Mouse (Mus musculus): Measurements from ENCODE around the gene Mesd.
"Not testable (repeated sequence)": the region's sequence is repeated elsewhere in the genome, so short reads cannot be mapped to it uniquely, and the experiment has no call there.

The Mesd gene

GRCm38 (mm10) chr7:83878676-83879448, 5.4 kb upstream of the Mesd start:
- peak; percentile 96 for DNase-seq (ENCODE audit: low read depth, low spot score)

DNA sequence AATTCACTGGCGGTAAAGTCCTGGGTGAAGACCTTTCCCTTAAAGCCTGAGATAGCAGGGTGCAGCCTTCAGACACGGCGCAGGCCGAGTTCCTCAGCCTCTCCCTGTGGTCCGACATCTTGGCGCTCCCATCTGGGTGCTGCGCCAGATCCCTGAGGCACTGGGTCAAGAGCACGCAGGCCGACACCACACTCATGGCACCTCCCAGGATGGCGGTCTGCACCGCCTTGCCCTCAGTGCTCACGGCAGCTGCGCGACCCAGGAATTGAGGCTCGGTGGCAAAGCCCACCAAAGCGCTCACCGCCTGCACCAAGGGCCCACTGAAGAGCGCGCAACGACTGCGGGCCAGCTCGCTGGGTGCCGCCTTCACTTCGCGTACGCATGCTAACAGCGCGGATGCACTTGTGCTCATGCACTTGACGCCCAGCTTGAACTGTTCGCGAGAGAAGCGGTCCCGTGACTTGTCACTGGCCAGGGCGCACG, 2.1 kb upstream of the Mesd start:
- DNase-seq (ENCODE audit: low read depth, low spot score): peak; percentile 76

DNA sequence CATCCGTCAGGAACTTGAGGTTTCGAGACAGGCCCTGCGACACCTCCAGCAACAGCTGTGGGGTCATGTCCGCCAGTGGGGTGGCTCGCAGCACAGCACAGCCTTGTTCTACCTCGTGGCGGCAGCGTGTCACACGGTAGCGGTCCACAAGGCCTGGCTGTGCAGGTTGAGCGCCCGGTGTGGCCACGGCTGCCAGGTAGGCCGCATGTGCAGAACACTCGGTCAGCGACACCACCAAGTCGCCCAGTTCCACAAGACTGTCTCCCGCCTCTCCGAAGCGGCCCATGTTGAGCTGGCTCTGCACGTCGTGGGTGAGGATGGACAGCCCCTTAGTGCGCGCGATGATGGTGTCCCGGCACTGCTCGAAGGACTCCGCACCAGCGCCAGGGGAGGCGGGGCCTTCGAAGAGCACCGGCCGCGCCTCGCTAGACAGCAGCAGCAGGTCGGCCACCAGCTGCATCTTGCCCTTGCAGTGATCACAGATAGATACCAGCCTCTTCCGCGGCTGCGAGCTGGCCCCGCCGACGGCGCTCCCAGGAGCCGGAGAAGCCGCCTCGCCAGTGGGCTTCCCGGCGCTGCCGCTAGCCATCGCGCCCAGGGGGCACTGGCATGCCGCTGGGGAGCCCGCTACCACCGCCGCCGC, 1.5 kb upstream of the Mesd start:
- peak; percentile 72 for DNase-seq (ENCODE audit: low read depth, low spot score)

DNA sequence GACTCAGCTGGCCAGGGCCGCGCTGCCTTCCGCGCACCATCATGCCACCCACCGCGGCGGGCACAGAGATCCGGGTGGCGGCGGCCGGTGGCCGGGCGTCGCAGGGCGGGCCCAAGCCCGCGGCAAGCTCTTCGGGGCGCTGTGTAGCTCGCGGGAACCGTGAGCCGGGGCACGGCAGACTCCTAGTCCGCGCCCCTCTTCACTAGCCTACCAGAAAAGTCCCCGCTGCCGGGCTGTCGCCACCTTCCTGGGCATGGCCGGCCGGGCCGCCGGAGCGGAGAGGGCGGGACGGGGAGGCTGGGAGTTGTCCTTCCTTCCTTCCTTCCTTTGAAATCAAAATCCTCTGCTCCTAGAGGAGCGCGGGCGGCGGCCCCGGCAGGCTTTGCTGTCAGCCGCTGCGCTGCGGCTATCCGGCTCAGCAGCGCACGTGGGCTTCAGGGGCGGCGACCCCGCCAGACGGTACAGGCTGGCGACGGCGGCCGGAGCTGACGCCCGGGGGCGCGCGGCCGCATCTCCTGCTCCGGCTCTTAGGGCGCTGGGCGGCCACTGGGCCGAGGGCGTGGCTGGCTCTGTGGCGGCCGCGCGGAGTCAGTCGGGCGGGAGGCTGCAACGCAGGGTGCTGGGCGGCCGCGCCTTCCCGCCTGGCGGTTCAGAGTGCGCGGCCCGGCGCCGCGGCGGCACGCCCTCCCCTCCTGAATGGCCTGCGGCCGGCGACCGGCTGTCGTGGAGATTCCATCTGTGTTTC, 818 bp upstream of the Mesd start:
- DNase-seq (ENCODE audit: low read depth, low spot score): peak; percentile 87

DNA sequence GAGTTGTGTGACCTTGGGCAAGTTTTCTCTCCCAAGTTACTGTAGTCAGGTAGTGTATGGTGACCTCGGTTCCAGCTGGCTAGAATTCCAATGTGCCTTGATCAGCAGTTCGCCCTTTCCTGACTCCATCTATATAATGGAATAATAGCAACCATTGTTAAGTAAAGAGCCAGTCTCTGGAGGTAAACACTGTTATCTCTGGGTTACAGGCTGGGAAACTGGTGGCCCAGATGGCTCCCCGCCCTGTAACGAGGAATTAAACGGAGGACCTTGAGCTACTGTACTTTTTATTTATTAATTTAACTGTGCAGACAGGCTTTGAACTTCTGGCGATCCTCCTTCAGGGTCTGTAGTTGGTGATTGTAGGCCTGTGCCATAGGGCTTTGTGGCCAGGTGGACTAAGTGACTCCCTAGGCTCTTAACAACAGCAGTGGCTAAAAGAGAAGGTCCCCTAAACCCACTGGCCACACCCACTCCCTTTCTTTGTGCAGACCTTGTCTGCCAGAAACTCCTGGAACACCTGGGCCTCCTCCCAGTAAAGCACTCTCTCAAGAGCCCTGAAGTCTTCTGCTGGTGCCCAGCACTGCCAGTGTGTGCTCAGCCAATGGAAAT, 761 bp downstream of the Mesd start:
- DNase-seq (ENCODE audit: low read depth, low spot score): peak; percentile 88

DNA sequence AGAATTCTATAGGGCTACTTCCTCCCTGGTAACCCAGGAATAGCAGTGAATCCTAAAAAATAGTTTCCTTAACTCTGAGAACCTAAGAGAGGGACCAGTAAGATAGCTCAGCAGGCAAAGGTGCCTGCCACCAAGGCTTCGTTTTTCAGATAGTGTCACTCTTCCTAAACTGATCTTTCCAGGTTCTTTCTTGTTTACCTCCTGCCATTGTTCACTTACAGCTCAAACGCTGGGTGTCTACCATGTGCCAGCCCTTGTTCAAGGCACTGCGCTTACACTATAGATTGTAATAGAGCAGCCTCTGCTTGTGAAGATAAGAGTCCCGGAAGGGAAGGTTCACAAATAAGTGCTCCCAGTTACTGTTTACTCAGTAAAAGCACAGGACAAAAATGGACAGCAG, 1.6 kb downstream of the Mesd start:
- no peak for DNase-seq (ENCODE audit: low read depth, low spot score)

- DNase-seq (ENCODE audit: low read depth, low spot score): peak; percentile 63
Measured at GRCm38 (mm10) chr7:83886366-83887129, 2.3 kb downstream of the Mesd start.

- DNase-seq (ENCODE audit: low read depth, low spot score): no peak
Measured at GRCm38 (mm10) chr7:83889383-83889782, 5.1 kb downstream of the Mesd start.

DNA sequence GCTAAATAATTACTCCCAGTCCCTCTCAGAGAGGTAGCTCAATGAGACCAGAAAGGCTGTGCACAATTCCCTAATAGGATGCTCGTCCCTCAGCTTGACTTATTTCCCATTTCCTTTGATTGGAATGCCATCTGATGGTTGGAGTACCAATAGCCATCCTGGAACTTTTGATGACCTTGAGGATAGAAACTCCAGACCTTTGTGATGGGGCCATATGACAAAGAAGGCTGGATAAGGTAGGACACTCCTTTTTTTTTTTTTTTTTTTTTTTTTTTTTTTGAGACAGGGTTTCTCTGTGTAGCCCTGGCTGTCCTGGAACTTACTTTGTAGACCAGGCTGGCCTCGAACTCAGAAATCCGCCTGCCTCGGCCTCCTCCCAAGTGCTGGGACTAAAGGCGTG, 5.7 kb downstream of the Mesd start:
- DNase-seq (ENCODE audit: low read depth, low spot score): not testable (repeated sequence)

DNA sequence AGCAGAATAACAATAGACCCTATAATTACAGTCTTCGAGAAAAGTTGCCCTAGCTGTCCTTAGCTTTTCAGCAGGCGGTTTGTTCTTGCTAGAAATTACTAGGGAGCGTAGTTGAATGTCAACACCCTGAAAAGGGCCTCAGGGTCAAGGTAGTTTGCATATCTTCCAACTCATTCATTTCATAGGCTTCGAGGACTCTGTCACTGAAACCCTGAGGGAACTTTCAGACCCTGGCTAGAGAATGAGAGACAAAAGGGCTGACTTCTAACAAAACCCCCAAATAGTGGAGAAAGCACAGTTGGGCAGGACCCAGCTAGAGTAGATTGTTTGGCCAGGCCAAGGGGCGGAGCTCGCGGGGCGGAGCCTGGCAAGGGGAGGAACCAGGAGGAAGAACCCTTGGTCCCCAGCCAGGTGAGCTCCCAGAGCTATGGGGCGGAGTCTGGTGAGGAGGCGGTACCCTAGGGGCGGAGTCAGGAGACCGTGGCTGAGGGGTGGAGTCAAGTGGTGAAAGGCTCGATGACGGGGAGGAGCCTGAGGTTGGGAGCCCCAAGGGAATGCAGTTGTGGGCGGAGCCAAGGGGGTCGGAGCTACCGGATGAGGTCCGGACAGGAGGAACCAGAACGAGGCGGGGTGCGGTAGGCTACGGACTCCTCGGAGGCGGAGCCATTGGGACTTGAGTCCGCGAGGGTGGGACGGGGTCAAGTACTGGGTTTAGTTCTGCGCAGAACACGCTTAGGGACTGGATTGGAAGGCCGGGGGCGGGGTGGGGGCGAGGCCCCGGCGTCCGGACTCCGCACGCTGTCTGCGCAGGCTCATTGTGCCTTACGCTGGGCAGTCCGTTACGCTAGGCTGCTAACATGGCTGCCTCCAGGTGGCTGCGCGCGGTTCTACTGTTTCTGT, 7.4 kb downstream of the Mesd start:
- DNase-seq (ENCODE audit: low read depth, low spot score): peak; percentile 100

GRCm38 (mm10) chr7:83892333-83892669, 8.0 kb downstream of the Mesd start:
- no peak for DNase-seq (ENCODE audit: low read depth, low spot score)

DNA sequence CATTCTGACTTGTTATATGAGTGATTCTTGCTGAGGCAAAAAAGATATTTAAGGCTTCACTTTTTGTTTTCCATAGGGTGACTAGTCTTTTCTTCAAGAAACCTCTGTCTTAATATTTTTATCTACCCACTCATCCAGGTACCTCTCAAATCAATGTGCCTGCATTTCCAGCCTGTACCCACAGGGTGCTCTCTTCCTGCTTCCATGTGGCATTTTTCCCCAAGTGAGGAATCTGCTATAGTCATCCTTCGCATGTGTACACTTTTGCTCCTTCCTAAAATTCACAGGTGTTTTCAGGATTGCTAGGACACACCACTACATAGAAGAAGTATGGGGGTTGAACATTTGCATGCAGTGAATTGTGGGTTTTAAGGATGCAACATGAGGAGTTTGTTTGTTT, 10.1 kb downstream of the Mesd start:
- peak; percentile 50 for DNase-seq (ENCODE audit: low read depth, low spot score)

GRCm38 (mm10) chr7:83896077-83896740, 11.9 kb downstream of the Mesd start:
- DNase-seq (ENCODE audit: low read depth, low spot score): no peak

GRCm38 (mm10) chr7:83898267-83898666, 14.0 kb downstream of the Mesd start:
- DNase-seq (ENCODE audit: low read depth, low spot score): no peak

DNA sequence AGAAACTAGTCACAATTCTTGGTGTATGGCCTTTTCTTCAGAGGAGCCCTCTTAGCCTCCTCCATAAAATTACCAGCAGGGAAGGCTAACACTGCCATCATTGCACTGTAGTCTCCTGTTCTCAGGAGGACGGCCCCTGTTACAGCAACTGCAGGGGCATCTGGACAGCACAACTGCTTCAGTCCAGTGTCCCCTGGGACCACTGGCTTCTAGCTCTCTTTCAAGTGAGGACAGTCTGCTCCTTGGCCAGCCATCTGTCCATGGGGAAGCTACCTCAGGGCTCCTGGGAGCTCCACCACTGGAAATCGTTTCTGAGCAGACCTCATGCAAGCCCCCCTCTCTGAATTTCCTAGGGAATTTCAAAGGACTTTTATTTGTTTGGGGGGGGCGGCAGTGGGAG, 16.3 kb downstream of the Mesd start:
- DNase-seq (ENCODE audit: low read depth, low spot score): no peak

DNA sequence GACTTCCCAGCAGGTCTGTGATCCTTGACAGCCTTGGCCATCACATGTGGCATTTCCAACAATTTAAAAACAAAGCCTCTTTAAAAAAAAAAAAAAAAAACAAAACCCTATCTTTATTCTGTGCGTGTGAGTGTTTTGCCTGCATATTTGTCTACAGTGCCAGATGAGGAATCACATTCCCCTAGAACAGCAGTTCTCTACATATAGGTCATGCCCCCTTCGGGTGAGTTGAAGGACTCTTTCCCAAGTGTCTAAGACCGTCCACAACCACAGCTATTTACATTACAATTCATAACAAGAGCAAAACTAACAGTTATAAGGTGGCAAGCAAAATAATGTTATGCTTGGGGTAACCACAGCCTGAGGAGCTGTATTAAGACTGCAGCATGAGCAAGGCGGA, 17.2 kb downstream of the Mesd start:
- no peak for DNase-seq (ENCODE audit: low read depth, low spot score)

- peak; percentile 95 for DNase-seq (ENCODE audit: low read depth, low spot score)
Measured at GRCm38 (mm10) chr7:83902296-83903145, 18.3 kb downstream of the Mesd start.

DNA sequence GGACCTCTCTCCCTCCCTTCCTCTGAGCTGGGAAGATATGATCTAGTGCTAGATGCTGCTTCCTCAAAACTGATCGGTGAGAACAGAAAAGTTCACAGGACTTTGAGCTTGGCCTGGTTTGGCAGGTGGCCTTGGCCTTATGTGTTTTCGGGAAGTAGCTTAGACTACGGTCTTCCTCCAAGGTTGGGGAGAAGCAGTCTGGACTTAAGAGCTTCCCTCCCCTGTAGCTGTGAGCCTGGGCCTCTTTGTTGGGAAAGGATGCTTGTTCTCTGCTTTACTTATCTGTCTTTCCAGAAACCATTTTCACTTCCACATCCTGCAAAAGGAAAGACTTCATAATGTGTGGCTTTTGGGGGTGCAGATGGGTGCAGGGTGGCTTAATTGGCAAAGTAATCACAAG, 20.6 kb downstream of the Mesd start:
- DNase-seq (ENCODE audit: low read depth, low spot score): no peak

DNA sequence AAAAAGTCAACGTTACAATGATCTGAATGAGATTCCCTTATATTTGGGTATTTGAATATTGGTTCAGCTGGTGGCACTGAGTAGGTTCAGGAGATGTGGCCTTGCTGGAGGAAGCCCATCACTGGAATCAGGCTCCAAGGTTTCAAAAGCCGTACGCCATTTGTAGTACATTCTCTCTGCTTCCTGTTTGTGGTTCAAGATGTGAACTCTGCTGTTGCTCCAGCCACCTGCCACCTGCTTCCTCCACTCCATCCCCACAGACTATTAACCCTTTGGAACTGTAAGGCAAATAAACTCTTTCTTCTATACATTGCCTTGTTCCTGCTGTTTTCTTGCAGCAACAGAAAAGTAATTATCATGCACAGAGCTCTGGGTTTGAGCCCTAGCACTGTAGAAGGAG, 27.6 kb downstream of the Mesd start:
- DNase-seq (ENCODE audit: low read depth, low spot score): no peak
